In genomic region chr9:61479626-61480025, GRCm38 (mm10) we compare ENCODE assay signal across 12 mouse cellular contexts.
A peak's percentile ranks its signal among the peaks of the same experiment; 100 is the strongest.
DNase-seq lines count a peak whose midpoint lies in the region; ATAC-seq lines count a peak whose summit lies in the region.
"Had no signal": no experiment of that assay in that cellular context is flagged by ENCODE, and none has a peak within 500 bp of the region (broad histone marks: within the 10 kb centered on the region; RNA-seq: fewer than 3 reads in every experiment).

No protein-coding gene starts in this region.

- no peaks in the 10 kb centered on the region for H3K36me3 ChIP-seq in megakaryocyte, embryonic 14.5 days (replicated peaks; ENCODE audit: low read length)
- no peaks in the 10 kb centered on the region for H3K36me3 ChIP-seq in splenic B cell, adult 2 months (ENCODE audit: control insufficient read depth, insufficient read depth, low read length, poor library complexity, severe bottlenecking)
- H3K36me3 ChIP-seq: G1E; neural tube, embryonic 12.5 days had no signal

- peaks cover 21% of the 10 kb centered on the region for H3K4me1 ChIP-seq in megakaryocyte, embryonic 14.5 days

- peak overlapping the region; percentile 80 for H3K4me3 ChIP-seq in megakaryocyte, embryonic 14.5 days (replicated peaks)
- H3K4me3 ChIP-seq: neural tube, embryonic 12.5 days had no signal

- H3K27me3 ChIP-seq in megakaryocyte, embryonic 14.5 days (replicated peaks): peaks cover 68% of the 10 kb centered on the region
- H3K27me3 ChIP-seq in splenic B cell, adult 2 months (ENCODE audit: control insufficient read depth, insufficient read depth, low read length, poor library complexity, severe bottlenecking): no peaks in the 10 kb centered on the region
- H3K27me3 ChIP-seq: neural tube, embryonic 12.5 days had no signal

- ATAC-seq in megakaryocyte, adult 5-6 weeks (ENCODE audit: poor library complexity, severe bottlenecking): no peak
- ATAC-seq: intestine, embryonic 16.5 days had no signal

- H3K9me3 ChIP-seq in megakaryocyte, embryonic 14.5 days: peaks cover 14% of the 10 kb centered on the region
- H3K9me3 ChIP-seq: G1E; neural tube, embryonic 12.5 days had no signal

- DNase-seq in MN1 (ENCODE audit: low spot score): peak; percentile 39
- peak; percentile 27 for DNase-seq in cerebellum, adult 9-10 months
- DNase-seq in splenic B cell, adult 2 months (ENCODE audit: low read depth, low spot score): peak; percentile 13
- no peak for DNase-seq in urinary bladder, postnatal 10 days (ENCODE audit: low spot score)
- DNase-seq in layer of hippocampus, adult 9-10 months (ENCODE audit: low spot score): no peak
- DNase-seq: right cerebral cortex, adult 18-20 months; thymus, postnatal 36 days had no signal

Comparison
In these comparisons a context has a peak if more than half of its experiments do, and no peak if none do; other contexts are left out.
1. DNase-seq: peak in MN1 (single experiment), cerebellum, adult 9-10 months (single experiment) and splenic B cell, adult 2 months (single experiment); none in urinary bladder, postnatal 10 days (single experiment) and layer of hippocampus, adult 9-10 months (single experiment).